Mouse (Mus musculus): ENCODE data around the gene Pitpnc1.

Gene Pitpnc1

GRCm38 (mm10) chr11:107443121-107444095 lies 27.1 kb downstream of the Pitpnc1 start:
- no peak for DNase-seq (ENCODE audit: low read depth, low spot score)

GRCm38 (mm10) chr11:107441050-107441449 lies 29.4 kb downstream of the Pitpnc1 start:
- no peak for DNase-seq (ENCODE audit: low read depth, low spot score)

- peak; percentile 46 for DNase-seq (ENCODE audit: low read depth, low spot score)
Observed at GRCm38 (mm10) chr11:107438140-107438539, 32.4 kb downstream of the Pitpnc1 start.

GRCm38 (mm10) chr11:107437723-107438122 lies 32.8 kb downstream of the Pitpnc1 start:
- DNase-seq (ENCODE audit: low read depth, low spot score), result peak; percentile 54

GRCm38 (mm10) chr11:107435776-107436449 lies 34.6 kb downstream of the Pitpnc1 start:
- no peak for DNase-seq (ENCODE audit: low read depth, low spot score)

- no peak for DNase-seq (ENCODE audit: low read depth, low spot score)
Observed at GRCm38 (mm10) chr11:107431197-107431965, 39.1 kb downstream of the Pitpnc1 start.

GRCm38 (mm10) chr11:107428011-107428410 lies 42.5 kb downstream of the Pitpnc1 start:
- peak; percentile 4 for DNase-seq (ENCODE audit: low read depth, low spot score)

- DNase-seq (ENCODE audit: low read depth, low spot score), result no peak
Observed at GRCm38 (mm10) chr11:107424176-107424575, 46.3 kb downstream of the Pitpnc1 start.

- DNase-seq (ENCODE audit: low read depth, low spot score), result no peak
Observed at GRCm38 (mm10) chr11:107422356-107422754, 48.1 kb downstream of the Pitpnc1 start.

- no peak for DNase-seq (ENCODE audit: low read depth, low spot score)
Observed at GRCm38 (mm10) chr11:107421751-107422355, 48.6 kb downstream of the Pitpnc1 start.

GRCm38 (mm10) chr11:107419925-107420324 lies 50.6 kb downstream of the Pitpnc1 start:
- no peak for DNase-seq (ENCODE audit: low read depth, low spot score)

- DNase-seq (ENCODE audit: low read depth, low spot score), result no peak
Observed at GRCm38 (mm10) chr11:107417041-107417583, 53.4 kb downstream of the Pitpnc1 start.

- DNase-seq (ENCODE audit: low read depth, low spot score), result no peak
Observed at GRCm38 (mm10) chr11:107416561-107416926, 54.0 kb downstream of the Pitpnc1 start.

GRCm38 (mm10) chr11:107415901-107416560 lies 54.5 kb downstream of the Pitpnc1 start:
- no peak for DNase-seq (ENCODE audit: low read depth, low spot score)

GRCm38 (mm10) chr11:107414996-107415747 lies 55.3 kb downstream of the Pitpnc1 start:
- DNase-seq (ENCODE audit: low read depth, low spot score), result no peak

- no peak for DNase-seq (ENCODE audit: low read depth, low spot score)
Observed at GRCm38 (mm10) chr11:107413251-107413655, 57.2 kb downstream of the Pitpnc1 start.

- no peak for DNase-seq (ENCODE audit: low read depth, low spot score)
Observed at GRCm38 (mm10) chr11:107412128-107412527, 58.4 kb downstream of the Pitpnc1 start.

GRCm38 (mm10) chr11:107411576-107411975 lies 58.9 kb downstream of the Pitpnc1 start:
- no peak for DNase-seq (ENCODE audit: low read depth, low spot score)

- DNase-seq (ENCODE audit: low read depth, low spot score), result no peak
Observed at GRCm38 (mm10) chr11:107410804-107411203, 59.7 kb downstream of the Pitpnc1 start.

All from 3T3-L1 (cell line).